Mouse (Mus musculus) kidney, embryonic 15.5 days (tissue): ENCODE results near the gene Kcnh4. TPM values are rescaled to one million over a fixed set of nuclear protein-coding genes. Genes with fewer than 3 reads are reported as not detected.
A peak's percentile ranks its signal among the peaks of the same experiment; 100 is the strongest.

ENCODE experiments used
- ATAC-seq: fragments of 200-750 bp; cut with Nextera tagmentation; replicated peaks from 2 replicates; pipeline ENCODE4 v1.8.0; 2017; ENCODE audit warnings: moderate TSS enrichment; ENCODE audit not compliant: low FRiP score
- H3K27ac ChIP-seq: fragments of 300-500 bp; sonication (generic); 2 replicates; pipeline ENCODE4 v1.5.1; 2015; ENCODE audit warnings: mild to moderate bottlenecking, inconsistent platforms
- H3K27me3 ChIP-seq: fragments of 300-500 bp; sonication (generic); 2 replicates; pipeline ENCODE4 v1.6.1; 2015; ENCODE audit warnings: inconsistent platforms
- H3K36me3 ChIP-seq: fragments of 300-500 bp; sonication (generic); 2 replicates; pipeline ENCODE4 v1.6.1; 2015; ENCODE audit warnings: inconsistent platforms
- H3K4me1 ChIP-seq: fragments of 300-500 bp; sonication (generic); 2 replicates; pipeline ENCODE4 v1.6.1; 2015; ENCODE audit warnings: inconsistent platforms
- H3K4me2 ChIP-seq: fragments of 300-500 bp; sonication (generic); 2 replicates; pipeline ENCODE4 v1.6.1; 2015; ENCODE audit warnings: moderate library complexity, mild to moderate bottlenecking, inconsistent platforms
- H3K4me3 ChIP-seq: fragments of 300-500 bp; sonication (generic); replicated peaks from 2 replicates; pipeline ENCODE4 v1.5.1; 2015; ENCODE audit warnings: mild to moderate bottlenecking, inconsistent platforms
- H3K9ac ChIP-seq: fragments of 300-500 bp; sonication (generic); 2 replicates; pipeline ENCODE4 v1.6.1; 2015; ENCODE audit warnings: mild to moderate bottlenecking, inconsistent platforms
- H3K9me3 ChIP-seq: fragments of 300-500 bp; sonication (generic); replicated peaks from 2 replicates; pipeline ENCODE4 v1.6.1; 2016; ENCODE audit warnings: inconsistent platforms
- WGBS: fragments of 180-500 bp; shearing (Covaris S2); methylation state at CpG from one replicate; pipeline ENCODE4 v1.1.7; 2015; ENCODE audit warnings: mixed read lengths; 5-methylcytosine and 5-hydroxymethylcytosine counted together
- polyA plus RNA-seq: library from polyadenylated mRNA; unstranded; fragments of >200 nt; fragmentation: Nextera tagmentation; extraction: Ambion mirVana; gene quantifications from 2 replicates; pipeline ENCODE4 v1.2.1, GENCODE M21; 2015

The Kcnh4 gene
- polyA plus RNA-seq, 1 experiment from 2014 or later, result 0.10 TPM

DNA sequence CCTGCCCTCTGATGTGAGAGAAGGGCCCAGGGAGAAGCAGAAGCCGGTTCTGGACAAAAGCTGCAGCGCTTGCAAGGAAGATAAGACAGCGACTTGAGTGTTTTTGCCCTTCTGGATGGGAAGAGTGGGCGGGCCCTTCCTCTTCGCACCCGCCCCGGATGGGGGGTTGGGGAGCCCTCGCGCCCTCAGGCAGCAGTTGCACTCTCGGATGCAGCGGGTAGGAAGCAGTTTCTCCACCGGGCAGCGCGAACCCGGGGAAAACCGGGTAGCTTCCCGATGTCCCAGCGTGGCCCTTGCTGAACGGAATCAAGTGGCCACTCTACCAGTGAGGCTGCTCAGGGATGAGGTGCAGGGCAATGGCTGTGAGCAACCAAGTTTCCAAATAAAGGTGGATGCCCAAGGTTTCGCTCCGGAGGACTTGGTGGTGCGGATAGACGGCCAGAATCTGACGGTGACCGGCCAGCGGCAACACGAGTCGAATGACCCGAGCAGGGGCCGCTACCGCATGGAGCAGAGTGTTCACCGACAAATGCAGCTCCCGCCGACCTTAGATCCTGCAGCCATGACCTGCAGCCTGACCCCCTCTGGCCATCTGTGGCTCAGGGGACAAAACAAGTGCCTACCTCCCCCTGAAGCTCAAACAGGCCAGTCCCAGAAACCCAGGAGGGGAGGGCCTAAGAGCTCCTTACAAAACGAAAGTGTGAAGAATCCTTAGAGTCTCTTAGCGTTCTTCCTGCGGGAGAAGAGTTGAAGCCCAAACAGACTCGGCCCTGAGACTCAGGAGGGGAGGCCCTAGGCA, 45.8 kb downstream of the Kcnh4 start, which contains the start of gene Hspb9:
TSS of gene Hspb9 (plus strand) at position 116 of the 799 bp plus-strand sequence.
- H3K4me2 ChIP-seq, result peak within 1 kb of the TSS; percentile 78
- 3% methylated on average over 38 of the region's 38 CpGs for WGBS
- peaks cover 37% of the 10 kb centered on the region for H3K4me1 ChIP-seq
- peak within 1 kb of the TSS; percentile 87 for H3K27ac ChIP-seq
- H3K4me3 ChIP-seq, result peak within 1 kb of the TSS; percentile 89
- no peaks in the 10 kb centered on the region for H3K9me3 ChIP-seq
- peak within 1 kb of the TSS; percentile 1; the same call in 1 of the 2 replicates for H3K9ac ChIP-seq
- peak; percentile 9; the same call in 1 of the 2 replicates for ATAC-seq
- peaks cover 63% of the 10 kb centered on the region for H3K36me3 ChIP-seq
- H3K27me3 ChIP-seq, result no peaks in the 10 kb centered on the region

DNA sequence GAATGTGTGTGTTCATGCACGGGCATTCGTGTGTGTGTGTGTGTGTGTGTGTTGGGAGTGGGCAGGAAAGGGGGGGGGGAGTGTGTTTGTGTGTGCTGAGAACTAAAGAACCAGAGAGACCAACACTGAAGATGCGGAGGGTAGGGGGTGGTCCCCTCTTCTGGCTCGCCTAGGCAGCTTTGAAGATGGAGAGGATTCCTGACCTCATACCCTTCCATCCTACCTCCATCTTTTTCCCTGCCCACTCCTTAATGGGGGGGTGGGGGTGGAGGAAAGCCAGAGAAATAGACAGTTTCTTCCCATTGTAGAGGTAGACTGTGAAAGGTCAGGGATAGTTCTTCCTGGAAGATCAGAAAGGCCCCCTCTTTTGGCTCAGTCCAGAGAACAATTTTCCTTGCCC, 46.6 kb downstream of the Kcnh4 start:
- peak overlapping the region; percentile 1; the same call in 1 of the 2 replicates for H3K9ac ChIP-seq
- peaks cover 63% of the 10 kb centered on the region for H3K36me3 ChIP-seq

DNA sequence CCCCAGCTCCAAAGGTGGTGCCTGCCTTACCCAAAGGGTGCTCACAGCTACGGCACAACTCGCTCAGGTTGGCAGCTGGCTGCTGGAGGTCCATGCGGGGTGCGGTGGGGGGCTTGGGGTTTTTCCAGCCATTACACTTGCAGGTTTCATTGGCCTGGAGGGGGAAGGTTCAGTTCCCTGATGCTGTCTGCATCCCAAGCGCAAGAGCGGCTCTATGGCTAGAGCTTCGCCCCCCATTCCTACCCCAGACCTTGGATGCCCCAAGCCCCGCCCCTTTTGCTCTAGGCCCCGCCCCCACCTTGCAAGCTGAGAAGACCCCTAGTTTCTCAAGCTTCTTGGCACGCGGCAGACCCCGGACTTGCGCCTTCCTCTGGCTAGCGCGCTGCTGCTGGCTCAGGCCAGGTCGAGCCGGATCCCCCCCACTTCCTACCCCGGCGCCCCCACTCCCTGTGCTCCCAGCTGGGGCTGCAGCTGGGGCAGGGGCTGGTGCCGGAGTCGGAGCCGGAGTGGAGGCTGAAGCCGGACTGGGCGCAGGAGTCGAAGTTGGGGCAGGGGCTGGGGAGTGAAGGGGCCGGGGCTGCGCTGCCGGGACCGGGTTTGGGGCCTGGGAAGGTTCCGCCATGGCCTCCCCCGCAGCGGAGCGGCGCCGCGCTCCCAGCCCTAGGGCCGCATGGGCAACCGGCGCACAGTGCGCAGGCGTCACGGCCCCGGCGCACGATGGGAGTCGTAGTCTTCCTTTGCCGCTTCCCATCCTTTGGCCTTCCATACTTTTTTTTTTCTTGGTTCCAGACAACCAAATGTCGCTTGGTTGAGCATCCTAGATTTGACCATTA, 47.7 kb downstream of the Kcnh4 start, which contains the start of gene Kat2a:
TSS of gene Kat2a (minus strand) at position 683 of the 833 bp plus-strand sequence.
- H3K36me3 ChIP-seq, result peaks cover 63% of the 10 kb centered on the region
- H3K4me3 ChIP-seq, result peak within 1 kb of the TSS; percentile 89
- peak within 1 kb of the TSS; percentile 78 for H3K4me2 ChIP-seq
- WGBS, result 1% methylated on average over 48 of the region's 48 CpGs
- no peaks in the 10 kb centered on the region for H3K27me3 ChIP-seq
- H3K4me1 ChIP-seq, result peaks cover 37% of the 10 kb centered on the region
- H3K27ac ChIP-seq, result peak within 1 kb of the TSS; percentile 87
- ATAC-seq, result peak; percentile 90
- peak within 1 kb of the TSS; percentile 97 for H3K9ac ChIP-seq
- no peaks in the 10 kb centered on the region for H3K9me3 ChIP-seq

More for the DNA sequence above, 46.6 kb downstream of the Kcnh4 start:
- no peaks in the 10 kb centered on the region for H3K27me3 ChIP-seq
- 70% methylated on average over 4 of the region's 4 CpGs for WGBS
- H3K4me1 ChIP-seq, result peaks cover 37% of the 10 kb centered on the region
- peak overlapping the region; percentile 69 for H3K27ac ChIP-seq
- H3K4me3 ChIP-seq, result peak overlapping the region; percentile 27; the same call in 1 of the 2 replicates
- ATAC-seq, result no peak
- no peaks in the 10 kb centered on the region for H3K9me3 ChIP-seq
- peak overlapping the region; percentile 56 for H3K4me2 ChIP-seq

DNA sequence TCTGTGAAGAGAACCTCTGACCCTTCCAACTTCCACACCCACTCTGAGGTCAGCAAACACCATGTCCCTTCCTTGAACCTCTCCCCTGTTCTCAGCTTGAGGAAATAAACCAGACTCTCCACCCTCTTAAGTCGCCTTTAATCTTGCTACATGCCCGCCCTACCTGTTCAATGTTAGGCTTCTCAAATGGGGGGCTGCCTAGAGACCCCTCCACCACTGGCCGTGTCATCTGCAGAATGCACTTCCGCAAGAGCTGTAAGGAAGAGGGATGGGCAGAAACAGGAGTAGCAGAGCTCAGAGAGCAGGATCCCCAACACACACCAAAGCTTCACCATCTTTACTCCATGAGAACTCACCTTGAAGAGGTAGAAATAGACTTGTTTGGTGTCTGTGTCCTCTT, 48.8 kb downstream of the Kcnh4 start:
- 88% methylated on average over 4 of the region's 4 CpGs for WGBS
- Histone ChIP-seq H3K36me3 (peaks cover 63% of the 10 kb centered on the region), H3K4me2 (peak overlapping the region; percentile 78), H3K9me3 (no peaks in the 10 kb centered on the region), H3K4me1 (peaks cover 37% of the 10 kb centered on the region), H3K27me3 (no peaks in the 10 kb centered on the region), H3K9ac (peak overlapping the region; percentile 97; the same call in 1 of the 2 replicates), H3K27ac (no peak overlapping the region), H3K4me3 (peak overlapping the region; percentile 89; the same call in 1 of the 2 replicates)
- no peak for ATAC-seq

DNA sequence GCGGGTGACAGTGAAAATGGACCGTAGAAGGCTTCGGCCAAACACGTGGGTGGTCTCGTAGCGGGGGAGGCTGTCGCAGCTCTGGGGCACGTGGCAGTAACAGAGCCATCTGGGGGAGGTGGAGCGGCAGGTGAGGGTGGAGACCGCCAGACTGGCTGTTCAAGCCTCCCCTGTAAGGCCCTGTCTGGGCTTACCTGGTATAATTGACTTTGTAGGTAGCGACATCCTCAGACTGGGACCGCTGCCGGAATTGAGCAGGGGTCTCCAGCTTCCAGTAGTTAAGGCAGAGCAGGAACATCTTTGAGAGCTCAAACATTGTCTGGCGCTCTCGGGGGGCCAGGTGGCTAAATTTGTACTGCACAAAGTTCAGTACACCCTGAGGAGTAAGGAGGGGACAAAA, 49.2 kb downstream of the Kcnh4 start:
- Histone ChIP-seq H3K4me2 (no peak overlapping the region), H3K4me3 (no peak overlapping the region), H3K9me3 (no peaks in the 10 kb centered on the region), H3K4me1 (peaks cover 37% of the 10 kb centered on the region), H3K36me3 (peaks cover 63% of the 10 kb centered on the region), H3K27ac (no peak overlapping the region), H3K9ac (no peak overlapping the region), H3K27me3 (no peaks in the 10 kb centered on the region)
- 84% methylated on average over 15 of the region's 15 CpGs for WGBS
- ATAC-seq, result no peak

DNA sequence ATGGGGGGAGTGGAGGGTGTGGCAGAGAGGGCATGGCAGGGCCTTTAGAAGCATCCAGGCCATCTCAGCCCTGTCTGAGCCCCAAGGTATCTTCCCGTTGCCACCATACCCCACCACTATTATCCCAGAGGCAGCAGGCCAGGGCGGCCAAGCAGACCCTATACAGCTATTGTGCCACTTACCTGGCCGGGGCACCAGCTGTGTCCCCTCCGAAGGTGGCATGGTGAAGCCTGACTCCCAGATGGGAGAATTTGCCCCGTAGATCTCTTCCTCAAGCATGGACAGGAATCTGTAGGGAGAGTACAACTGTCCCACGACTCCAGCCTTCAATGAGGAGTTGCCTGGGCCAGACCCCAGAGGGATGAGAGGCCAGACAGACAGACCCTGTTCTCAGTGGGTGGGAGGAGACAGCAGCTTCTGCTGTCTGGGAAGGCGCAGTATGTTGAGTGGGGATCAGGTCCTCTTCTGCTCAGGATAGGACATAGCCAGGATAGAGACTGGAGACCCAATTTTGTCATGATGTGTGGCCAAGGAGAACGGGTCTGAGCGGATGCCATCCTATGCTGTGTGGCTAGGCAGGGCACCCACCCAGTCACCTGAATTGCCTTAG, 50.4 kb downstream of the Kcnh4 start:
- H3K4me1 ChIP-seq, result peaks cover 34% of the 10 kb centered on the region
- H3K4me3 ChIP-seq, result no peak overlapping the region
- no peak overlapping the region for H3K9ac ChIP-seq
- peaks cover 66% of the 10 kb centered on the region for H3K36me3 ChIP-seq
- H3K27me3 ChIP-seq, result no peaks in the 10 kb centered on the region
- no peaks in the 10 kb centered on the region for H3K9me3 ChIP-seq
- H3K27ac ChIP-seq, result no peak overlapping the region
- no peak for ATAC-seq
- WGBS, result 93% methylated on average over 9 of the region's 9 CpGs
- H3K4me2 ChIP-seq, result no peak overlapping the region

DNA sequence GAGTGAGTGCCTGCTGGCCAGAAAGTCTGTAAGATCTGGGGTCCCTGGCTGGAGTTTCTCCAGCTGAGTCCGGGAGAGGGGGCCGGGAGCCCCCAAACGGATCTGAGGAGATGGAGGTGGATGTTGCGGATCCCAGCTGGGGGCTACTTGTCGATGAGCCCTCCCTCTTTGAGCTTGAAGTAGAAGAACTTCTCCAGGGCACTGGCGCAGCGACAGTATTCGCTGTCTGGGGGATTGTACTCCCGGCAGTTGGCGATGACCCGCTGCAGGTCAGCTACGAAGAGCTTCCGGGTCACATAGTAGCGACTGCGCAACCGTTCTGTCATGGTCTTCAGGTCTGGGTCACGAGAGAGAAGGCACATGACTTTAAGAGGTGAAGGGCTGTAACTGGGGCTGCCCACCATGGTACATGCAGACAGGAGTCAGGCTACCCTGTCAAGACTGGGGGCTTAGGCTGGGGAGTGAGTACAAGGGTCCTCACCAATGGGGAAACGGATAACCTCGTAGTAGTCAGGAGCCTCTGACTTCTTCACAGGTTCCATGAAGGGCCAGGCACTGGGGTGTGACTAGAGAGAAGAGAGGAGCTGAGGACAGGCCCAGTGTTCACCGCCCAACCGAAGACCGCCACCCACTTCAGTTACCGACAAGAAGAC, 54.5 kb downstream of the Kcnh4 start:
- no peaks in the 10 kb centered on the region for H3K9me3 ChIP-seq
- H3K4me1 ChIP-seq, result peaks cover 15% of the 10 kb centered on the region
- H3K27me3 ChIP-seq, result no peaks in the 10 kb centered on the region
- H3K4me3 ChIP-seq, result no peak overlapping the region
- H3K36me3 ChIP-seq, result peaks cover 59% of the 10 kb centered on the region
- no peak for ATAC-seq
- H3K9ac ChIP-seq, result no peak overlapping the region
- WGBS, result 93% methylated on average over 23 of the region's 23 CpGs
- no peak overlapping the region for H3K27ac ChIP-seq
- no peak overlapping the region for H3K4me2 ChIP-seq

DNA sequence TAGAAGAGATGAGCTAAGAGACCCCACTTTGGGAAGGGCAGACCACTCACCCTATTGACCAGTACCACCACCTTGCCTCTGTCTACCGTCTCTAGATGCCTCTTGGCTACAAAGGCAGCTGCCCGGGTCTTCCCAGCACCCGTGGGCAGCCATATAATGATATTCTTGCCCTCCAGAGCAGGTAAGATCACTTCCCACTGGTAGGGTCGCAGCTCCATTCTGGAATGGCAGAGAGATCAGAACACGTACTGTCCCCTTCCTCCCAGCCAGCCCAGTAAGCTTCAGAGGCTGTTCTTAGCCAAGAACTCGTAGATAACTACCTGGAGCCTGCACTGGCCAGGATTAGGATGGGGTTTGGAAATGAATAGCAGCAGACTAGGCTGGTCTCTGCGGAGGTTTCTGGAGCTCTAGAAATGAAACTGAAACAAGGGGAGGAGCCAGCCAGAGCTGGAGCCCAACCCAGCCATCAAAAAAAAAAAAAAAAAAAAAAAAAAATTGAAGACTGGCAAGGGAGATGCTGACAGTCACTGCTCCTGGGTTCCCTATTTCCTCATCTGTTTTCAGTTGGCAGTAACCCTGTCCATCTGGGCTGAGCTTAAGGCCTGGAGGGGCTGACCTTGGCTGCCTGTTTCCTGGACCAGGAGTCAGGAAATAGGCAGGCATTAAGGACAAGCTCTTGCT, 55.8 kb downstream of the Kcnh4 start, which contains the start of gene Dhx58:
TSS of gene Dhx58 (minus strand) at position 421 of the 681 bp plus-strand sequence.
- WGBS, result 76% methylated on average over 7 of the region's 7 CpGs
- no peak for ATAC-seq
- H3K4me2 ChIP-seq, result peak within 1 kb of the TSS; percentile 47; the same call in 1 of the 2 replicates

DNA sequence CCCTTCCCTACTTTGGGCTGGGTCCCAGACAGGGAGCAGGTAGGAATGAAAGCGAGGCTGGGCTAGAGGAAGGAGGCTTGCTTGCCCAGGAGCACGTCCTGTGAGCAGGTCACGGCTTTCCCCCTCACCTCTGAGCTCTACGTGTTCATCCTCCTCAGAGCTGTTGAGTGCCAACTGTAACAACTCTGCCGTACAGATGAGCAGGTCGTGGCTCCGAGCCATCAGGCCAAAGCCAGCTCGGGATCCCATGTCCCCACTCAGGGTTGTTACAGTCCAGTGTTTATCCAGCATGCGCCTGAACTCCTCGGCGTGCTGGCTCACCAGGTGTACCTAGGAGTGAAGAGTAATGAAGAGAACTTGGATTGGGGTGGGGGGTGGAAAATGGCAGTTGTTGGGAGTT, 56.4 kb downstream of the Kcnh4 start:
- Histone ChIP-seq H3K4me3 (no peak overlapping the region), H3K36me3 (peaks cover 41% of the 10 kb centered on the region), H3K27me3 (no peaks in the 10 kb centered on the region), H3K4me1 (peaks cover 15% of the 10 kb centered on the region), H3K4me2 (no peak overlapping the region), H3K9me3 (no peaks in the 10 kb centered on the region), H3K27ac (no peak overlapping the region), H3K9ac (no peak overlapping the region)
- 66% methylated on average over 11 of the region's 11 CpGs for WGBS
- no peak for ATAC-seq

More for the DNA sequence above, 55.8 kb downstream of the Kcnh4 start, which contains the start of gene Dhx58:
- Histone ChIP-seq H3K4me3 (no peak within 1 kb of the TSS), H3K9me3 (no peaks in the 10 kb centered on the region), H3K4me1 (peaks cover 15% of the 10 kb centered on the region), H3K27ac (no peak within 1 kb of the TSS), H3K9ac (no peak within 1 kb of the TSS), H3K36me3 (peaks cover 47% of the 10 kb centered on the region), H3K27me3 (no peaks in the 10 kb centered on the region)

DNA sequence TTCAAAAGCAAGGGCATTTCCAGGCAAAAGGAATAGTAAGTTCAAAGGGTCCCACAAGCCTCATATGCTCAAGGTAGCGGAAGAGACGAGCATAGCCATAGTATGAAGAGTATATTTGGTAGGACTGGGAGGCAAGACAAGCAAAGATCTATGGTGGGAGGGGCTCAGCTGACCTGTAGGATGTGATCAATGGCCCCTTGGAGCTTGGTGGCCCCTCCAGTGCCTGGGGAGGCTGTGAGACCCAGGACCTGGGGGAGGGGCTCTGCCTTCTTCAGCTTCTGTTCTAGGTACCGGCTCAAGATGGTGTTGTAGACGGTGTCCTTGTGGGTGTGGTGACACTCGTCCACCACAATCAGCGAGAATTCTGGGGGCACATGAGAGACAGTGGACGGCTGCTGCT, 56.8 kb downstream of the Kcnh4 start:
- Histone ChIP-seq H3K27ac (no peak overlapping the region), H3K4me3 (peak overlapping the region; percentile 17), H3K36me3 (peaks cover 36% of the 10 kb centered on the region), H3K4me1 (peaks cover 15% of the 10 kb centered on the region), H3K4me2 (peak overlapping the region; percentile 47), H3K9me3 (no peaks in the 10 kb centered on the region), H3K9ac (no peak overlapping the region), H3K27me3 (no peaks in the 10 kb centered on the region)
- WGBS, result 43% methylated on average over 7 of the region's 7 CpGs
- ATAC-seq, result no peak
